9 mouse cellular contexts compared by ENCODE assay signal in the genomic region with DNA sequence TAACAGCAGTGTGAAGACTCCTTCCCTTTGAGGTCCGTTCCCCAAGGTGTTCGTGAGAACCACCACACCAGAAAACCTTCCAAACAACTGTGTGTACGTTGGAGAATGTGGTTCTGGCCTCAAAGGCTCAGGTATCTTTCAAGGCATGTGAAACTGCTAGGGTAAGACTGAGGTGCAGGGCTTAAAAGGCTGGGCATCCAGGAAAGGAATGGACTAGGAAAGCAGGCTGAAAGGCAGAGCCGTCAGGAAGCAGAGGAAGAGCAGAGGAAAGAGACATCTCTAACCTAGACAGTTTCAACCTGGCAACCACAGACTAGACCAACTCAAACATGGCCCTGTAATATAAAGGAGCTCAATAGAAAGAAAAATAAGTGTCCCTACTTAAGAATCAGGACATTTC. TPM values are rescaled to one million over a fixed set of nuclear protein-coding genes. Genes with fewer than 3 reads are reported as not detected.
DNase-seq lines count a peak whose midpoint lies in the region; ATAC-seq lines count a peak whose summit lies in the region.
"Had no signal": no experiment of that assay in that cellular context is flagged by ENCODE, and none has a peak within 500 bp of the region (broad histone marks: within the 10 kb centered on the region; RNA-seq: fewer than 3 reads in every experiment).

No protein-coding gene starts in this region.

- peak overlapping the region; percentile 87 for H3K4me2 ChIP-seq in kidney, embryonic 14.5 days (replicated peaks; ENCODE audit: low read depth, low read length)
- peak overlapping the region; percentile 5; the same call in 1 of the 2 replicates for H3K4me2 ChIP-seq in embryonic facial prominence, embryonic 11.5 days (ENCODE audit: low read depth, low read length)
- peak overlapping the region; percentile 90 for H3K4me2 ChIP-seq in hindbrain, embryonic 15.5 days
- H3K4me2 ChIP-seq in midbrain, embryonic 12.5 days (replicated peaks): peak overlapping the region; percentile 88

- H3K9me3 ChIP-seq in kidney, embryonic 14.5 days (ENCODE audit: control insufficient read depth, low read length): no peaks in the 10 kb centered on the region
- no peaks in the 10 kb centered on the region for H3K9me3 ChIP-seq in embryonic facial prominence, embryonic 11.5 days (replicated peaks; ENCODE audit: control insufficient read depth, low read length)
- no peaks in the 10 kb centered on the region for H3K9me3 ChIP-seq in hindbrain, embryonic 15.5 days
- H3K9me3 ChIP-seq in midbrain, embryonic 12.5 days: no peaks in the 10 kb centered on the region

- peaks cover 14% of the 10 kb centered on the region for H3K4me1 ChIP-seq in kidney, embryonic 14.5 days (ENCODE audit: control insufficient read depth, insufficient read depth, low read length)
- H3K4me1 ChIP-seq in embryonic facial prominence, embryonic 11.5 days (ENCODE audit: control insufficient read depth, insufficient read depth, low read length): no peaks in the 10 kb centered on the region; the same call in 1 of the 2 replicates
- peaks cover 27% of the 10 kb centered on the region for H3K4me1 ChIP-seq in hindbrain, embryonic 15.5 days (replicated peaks)
- H3K4me1 ChIP-seq in midbrain, embryonic 12.5 days: peaks cover 20% of the 10 kb centered on the region

- H3K36me3 ChIP-seq in kidney, embryonic 14.5 days (ENCODE audit: control insufficient read depth, insufficient read depth, low read length): peaks cover 9% of the 10 kb centered on the region; the same call in 1 of the 2 replicates
- H3K36me3 ChIP-seq in embryonic facial prominence, embryonic 11.5 days (replicated peaks; ENCODE audit: control insufficient read depth, insufficient read depth, low read depth, low read length): no peaks in the 10 kb centered on the region; the same call in 1 of the 2 replicates
- H3K36me3 ChIP-seq in hindbrain, embryonic 15.5 days: no peaks in the 10 kb centered on the region
- no peaks in the 10 kb centered on the region; the same call in 1 of the 2 replicates for H3K36me3 ChIP-seq in midbrain, embryonic 12.5 days

- H3K9ac ChIP-seq in kidney, embryonic 14.5 days (ENCODE audit: low read depth, low read length): peak overlapping the region; percentile 88; the same call in 1 of the 2 replicates
- no peak overlapping the region for H3K9ac ChIP-seq in embryonic facial prominence, embryonic 11.5 days (replicated peaks; ENCODE audit: low read length)
- no peak overlapping the region for H3K9ac ChIP-seq in hindbrain, embryonic 15.5 days
- no peak overlapping the region for H3K9ac ChIP-seq in midbrain, embryonic 12.5 days (replicated peaks)

- H3K27ac ChIP-seq in kidney, embryonic 14.5 days (ENCODE audit: low read depth, low read length): no peak overlapping the region
- no peak overlapping the region for H3K27ac ChIP-seq in embryonic facial prominence, embryonic 11.5 days (replicated peaks; ENCODE audit: low read depth, low read length)
- no peak overlapping the region for H3K27ac ChIP-seq in hindbrain, embryonic 15.5 days (replicated peaks)
- H3K27ac ChIP-seq in midbrain, embryonic 12.5 days (replicated peaks): no peak overlapping the region

- 77% methylated on average over 4 of the region's 4 CpGs for WGBS in kidney, embryonic 14.5 days
- WGBS in embryonic facial prominence, embryonic 11.5 days: 81% methylated on average over 4 of the region's 4 CpGs
- WGBS in hindbrain, embryonic 15.5 days: 87% methylated on average over 4 of the region's 4 CpGs
- WGBS in midbrain, embryonic 12.5 days: 77% methylated on average over 4 of the region's 4 CpGs

- no peaks in the 10 kb centered on the region for H3K27me3 ChIP-seq in kidney, embryonic 14.5 days (ENCODE audit: control insufficient read depth, insufficient read depth, low read length)
- no peaks in the 10 kb centered on the region for H3K27me3 ChIP-seq in embryonic facial prominence, embryonic 11.5 days (ENCODE audit: control insufficient read depth, insufficient read depth, low read length)
- no peaks in the 10 kb centered on the region for H3K27me3 ChIP-seq in hindbrain, embryonic 15.5 days
- no peaks in the 10 kb centered on the region for H3K27me3 ChIP-seq in midbrain, embryonic 12.5 days

- H3K4me3 ChIP-seq in kidney, embryonic 14.5 days (ENCODE audit: low read length): peak overlapping the region; percentile 78
- no peak overlapping the region for H3K4me3 ChIP-seq in embryonic facial prominence, embryonic 11.5 days (ENCODE audit: low read depth, low read length)
- 0 out of 2 replicates have a peak overlapping the region, but pooled peaks have one; percentile 8 for H3K4me3 ChIP-seq in hindbrain, embryonic 15.5 days
- H3K4me3 ChIP-seq in midbrain, embryonic 12.5 days: peak overlapping the region; percentile 91; the same call in 1 of the 2 replicates

- intact Hi-C loops in left cerebral cortex, postnatal 36 days (cut with DNase I): no loop called here

- ATAC-seq in kidney, embryonic 14.5 days (ENCODE audit: low FRiP score, low TSS enrichment): no peak
- no peak for ATAC-seq in embryonic facial prominence, embryonic 11.5 days (replicated peaks; ENCODE audit: insufficient number of reproducible peaks, low FRiP score, low TSS enrichment, low read depth)
- ATAC-seq in hindbrain, embryonic 15.5 days (ENCODE audit: low FRiP score, low read depth): no peak
- no peak for ATAC-seq in midbrain, embryonic 12.5 days (ENCODE audit: low FRiP score, low read depth)

- no peak for DNase-seq in kidney, postnatal 14 days
- no peak for DNase-seq in embryonic facial prominence, embryonic 11.5 days (ENCODE audit: low spot score)
- DNase-seq in cerebellum, adult 9-11 months: no peak
- DNase-seq in adipocyte (ENCODE audit: low spot score): no peak
- no peak for DNase-seq in left cerebral cortex, postnatal 36 days (ENCODE audit: low spot score in 2 of 2)
- DNase-seq: cerebellum, adult 11 months had no signal

RNA-seq across cellular contexts. Expression of gene Otulin, which starts 1.4 kb away (rescaled TPM):
- 38.5 and 41.3 TPM in 2 replicates for polyA plus RNA-seq in kidney, embryonic 14.5 days (2014; fragmentation: Nextera tagmentation; extraction: Ambion mirVana)
- polyA plus RNA-seq in embryonic facial prominence, embryonic 11.5 days (2014; fragmentation: Nextera tagmentation; extraction: Ambion mirVana): 38.0 and 41.1 TPM in 2 replicates
- 22.4 and 23.5 TPM in 2 replicates for polyA plus RNA-seq in hindbrain, embryonic 15.5 days (2015; fragmentation: Nextera tagmentation; extraction: Ambion mirVana)
- polyA plus RNA-seq in midbrain, embryonic 12.5 days (2016; fragmentation: Nextera tagmentation; extraction: Ambion mirVana): 29.0 and 30.4 TPM in 2 replicates
- 10 to 100 TPM; 20.5 to 25.8 TPM for total RNA-seq in left cerebral cortex, postnatal 36 days (2021)

RNA-seq across cellular contexts. Expression of gene Otulinl, which starts 52.3 kb away (rescaled TPM):
- 25.1 and 26.0 TPM in 2 replicates for polyA plus RNA-seq in kidney, embryonic 14.5 days (2014; fragmentation: Nextera tagmentation; extraction: Ambion mirVana)
- polyA plus RNA-seq in embryonic facial prominence, embryonic 11.5 days (2014; fragmentation: Nextera tagmentation; extraction: Ambion mirVana): 14.9 and 15.5 TPM in 2 replicates
- 10.6 and 12.8 TPM in 2 replicates for polyA plus RNA-seq in hindbrain, embryonic 15.5 days (2015; fragmentation: Nextera tagmentation; extraction: Ambion mirVana)
- 7.7 and 8.0 TPM in 2 replicates for polyA plus RNA-seq in midbrain, embryonic 12.5 days (2016; fragmentation: Nextera tagmentation; extraction: Ambion mirVana)
- 10 to 100 TPM; 28.3 to 29.5 TPM for total RNA-seq in left cerebral cortex, postnatal 36 days (2021)

Comparison
In these comparisons a context has a peak if more than half of its experiments do, and no peak if none do; other contexts are left out.
1. H3K4me2 ChIP-seq: peak in every context shown above with its lines; median percentile 90 in hindbrain, embryonic 15.5 days; 88 in midbrain, embryonic 12.5 days; 87 in kidney, embryonic 14.5 days; 5 in embryonic facial prominence, embryonic 11.5 days.